Mouse (Mus musculus) ovary, adult 10 weeks (tissue): ENCODE results near the gene 4921501E09Rik. TPM values are rescaled to one million over a fixed set of nuclear protein-coding genes. Genes with fewer than 3 reads are reported as not detected.

Experiments used
- polyA plus RNA-seq: library from polyadenylated mRNA; stranded (reverse); fragments of 350-450 nt; fragmentation: Illumina TruSeq; extraction: RNeasy Lipid Tissue Mini Kit (QIAGEN cat#74804); gene quantifications from one replicate; pipeline ENCODE4 v1.2.3, GENCODE M21; 2014

4921501E09Rik gene
- not detected for polyA plus RNA-seq

GRCm38 (mm10) chr17:33067958-33068357, at the start of gene 4921501E09Rik:
4921501E09Rik (minus strand) TSS chr17:33068058.

GRCm38 (mm10) chr17:33089220-33089949, 21.5 kb upstream of the 4921501E09Rik start, which contains the start of gene Zfp563:
Zfp563 (plus strand) TSS chr17:33089310.

GRCm38 (mm10) chr17:33032900-33033891, 34.7 kb downstream of the 4921501E09Rik start, which contains the start of gene Zfp763:
Zfp763 (minus strand) TSS chr17:33033402.

Other genes starting within 250 kb of the 4921501E09Rik start
- 31.1 TPM for gene Zfp799, start 237.8 kb downstream of the 4921501E09Rik start, polyA plus RNA-seq
- gene Zfp870, start 176.4 kb downstream of the 4921501E09Rik start, polyA plus RNA-seq, result 18.5 TPM
- gene Cyp4f14, start 150.7 kb downstream of the 4921501E09Rik start, polyA plus RNA-seq, result 1.5 TPM
- 3.3 TPM for gene Cyp4f13, start 120.7 kb downstream of the 4921501E09Rik start, polyA plus RNA-seq
- gene Zfp472, start 102.2 kb downstream of the 4921501E09Rik start, polyA plus RNA-seq, result 23.6 TPM
- gene Zfp952, start 74.9 kb downstream of the 4921501E09Rik start, polyA plus RNA-seq, result 28.4 TPM
- gene Zfp763, start 34.7 kb downstream of the 4921501E09Rik start, polyA plus RNA-seq, result 42.5 TPM
- 36.2 TPM for gene Zfp563, start 21.3 kb upstream of the 4921501E09Rik start, polyA plus RNA-seq
- not detected for gene Morc2b, start 71.6 kb upstream of the 4921501E09Rik start, polyA plus RNA-seq
- gene Olfr55, start 100.4 kb upstream of the 4921501E09Rik start, polyA plus RNA-seq, result not detected
- gene Olfr239, start 123.2 kb upstream of the 4921501E09Rik start, polyA plus RNA-seq, result not detected
- gene Olfr1564, start 153.6 kb upstream of the 4921501E09Rik start, polyA plus RNA-seq, result not detected
- 58.6 TPM for gene Zfp955a, start 187.1 kb upstream of the 4921501E09Rik start, polyA plus RNA-seq
- gene Olfr63, start 196.6 kb upstream of the 4921501E09Rik start, polyA plus RNA-seq, result not detected
- gene Zfp955b, start 221.5 kb upstream of the 4921501E09Rik start, polyA plus RNA-seq, result 31.4 TPM